Mouse (Mus musculus): Measurements from ENCODE around the gene Fth1.

- no peak for TF ChIP-seq CTCF (IDR thresholded peaks at IDR 0.05)
- peak; percentile 58; the same call in 1 of the 2 replicates for TF ChIP-seq EP300 (IDR thresholded peaks at IDR 0.05; ENCODE audit: insufficient read depth, low read depth, low read length)
- TF ChIP-seq POLR2A (IDR thresholded peaks at IDR 0.05; ENCODE audit: insufficient read depth, low read depth, low read length) = peak; percentile 36; the same call in 1 of the 2 replicates
These were observed 26.2 kb upstream of the Fth1 start for GRCm38 (mm10) chr19:9954055-9954810.

All from heart, adult 2 months (tissue).